21 mouse cellular contexts compared by ENCODE assay signal in genomic region chr16:57718982-57719381, GRCm38 (mm10). TPM values are rescaled to one million over a fixed set of nuclear protein-coding genes. Genes with fewer than 3 reads are reported as not detected.
DNase-seq lines count a peak whose midpoint lies in the region; ATAC-seq and TF ChIP-seq lines count a peak whose summit lies in the region.
"Had no signal": no experiment of that assay in that cellular context is flagged by ENCODE, and none has a peak within 500 bp of the region (broad histone marks: within the 10 kb centered on the region; RNA-seq: fewer than 3 reads in every experiment).

No protein-coding gene starts in this region.

- no peak for TF ChIP-seq CTCF in stomach, postnatal 0 days (IDR thresholded peaks at IDR 0.05; ENCODE audit: low read depth)

- DNase-seq in cerebellum, postnatal 14 days = peak; percentile 64 to 65
- no peak for DNase-seq in cerebellum, adult 9-10 months
- DNase-seq in heart, adult 8-10 months (ENCODE audit: low spot score) = peak; percentile 26
- no peak for DNase-seq in heart, postnatal 4 days
- DNase-seq in adipocyte (ENCODE audit: low spot score) = peak; percentile 75
- DNase-seq in kidney, adult 9 months = peak; percentile 23
- DNase-seq in stomach, postnatal 0 days (ENCODE audit: low spot score) = no peak
- no peak for DNase-seq in MN1 (ENCODE audit: low spot score)
- DNase-seq: adrenal gland, postnatal 25 days; cerebellum, adult 18-20 months; layer of hippocampus, adult 9-11 months; liver; liver, postnatal 0 days; lung, postnatal 14 days; right cerebral cortex, adult 18-20 months; thymus, postnatal 4 days had no signal

- H3K4me2 ChIP-seq in stomach, postnatal 0 days (replicated peaks; ENCODE audit: low read depth) = no peak overlapping the region
- H3K4me2 ChIP-seq: hindbrain, embryonic 14.5 days had no signal

- WGBS in stomach, postnatal 0 days = 77% methylated on average over 2 of the region's 2 CpGs

- no peak for ATAC-seq in stomach, postnatal 0 days (ENCODE audit: low FRiP score, low TSS enrichment)
- ATAC-seq: forebrain, embryonic 14.5 days; liver, postnatal 0 days; midbrain, embryonic 16.5 days had no signal

- no peak overlapping the region for H3K27ac ChIP-seq in stomach, postnatal 0 days (replicated peaks)
- H3K27ac ChIP-seq: hindbrain, embryonic 14.5 days had no signal

- TF ChIP-seq EP300 in stomach, postnatal 0 days (optimal IDR thresholded peaks at IDR 0.05) = no peak

- H3K36me3 ChIP-seq in stomach, postnatal 0 days (ENCODE audit: control insufficient read depth, insufficient read depth, low read length) = no peaks in the 10 kb centered on the region

- no peaks in the 10 kb centered on the region for H3K4me1 ChIP-seq in stomach, postnatal 0 days (replicated peaks; ENCODE audit: control insufficient read depth, insufficient read depth)
- H3K4me1 ChIP-seq: megakaryocyte, embryonic 14.5 days had no signal

- H3K9me3 ChIP-seq in stomach, postnatal 0 days (ENCODE audit: control insufficient read depth, low read length) = no peaks in the 10 kb centered on the region
- H3K9me3 ChIP-seq: megakaryocyte, embryonic 14.5 days had no signal

- no peak overlapping the region for H3K9ac ChIP-seq in stomach, postnatal 0 days (ENCODE audit: low read length)
- H3K9ac ChIP-seq: hindbrain, embryonic 14.5 days; liver, postnatal 0 days had no signal

- no peaks in the 10 kb centered on the region for H3K27me3 ChIP-seq in stomach, postnatal 0 days (ENCODE audit: control insufficient read depth, insufficient read depth, low read length)
- H3K27me3 ChIP-seq: CH12.LX; megakaryocyte, embryonic 14.5 days had no signal

- no peak overlapping the region for H3K4me3 ChIP-seq in stomach, postnatal 0 days (ENCODE audit: low read depth, low read length)
- H3K4me3 ChIP-seq: megakaryocyte, embryonic 14.5 days had no signal

RNA-seq across cellular contexts. Expression of gene Col8a1, which starts 35.6 kb away (rescaled TPM):
- 1 to 10 TPM; 5.0 to 8.6 (median 5.4) TPM for total RNA-seq in heart, adult 8-10 months (2022)
- total RNA-seq in heart, postnatal 4 days (2021) = 1 to 10 TPM; 3.6 to 4.6 TPM
- polyA plus RNA-seq in stomach, postnatal 0 days (2015; fragmentation: Nextera tagmentation; extraction: Ambion mirVana) = 25.5 and 36.8 TPM in 2 replicates
- total RNA-seq: CH12.LX had no signal

Comparison
In these comparisons a context has a peak if more than half of its experiments do, and no peak if none do; other contexts are left out.
1. DNase-seq: peak in cerebellum, postnatal 14 days (2 of 2), heart, adult 8-10 months (single experiment), adipocyte (single experiment) and kidney, adult 9 months (single experiment); none in cerebellum, adult 9-10 months (single experiment), heart, postnatal 4 days (single experiment), stomach, postnatal 0 days (single experiment) and MN1 (single experiment).